Comparison of ENCODE assay signal across 8 mouse cellular contexts in the genomic region with DNA sequence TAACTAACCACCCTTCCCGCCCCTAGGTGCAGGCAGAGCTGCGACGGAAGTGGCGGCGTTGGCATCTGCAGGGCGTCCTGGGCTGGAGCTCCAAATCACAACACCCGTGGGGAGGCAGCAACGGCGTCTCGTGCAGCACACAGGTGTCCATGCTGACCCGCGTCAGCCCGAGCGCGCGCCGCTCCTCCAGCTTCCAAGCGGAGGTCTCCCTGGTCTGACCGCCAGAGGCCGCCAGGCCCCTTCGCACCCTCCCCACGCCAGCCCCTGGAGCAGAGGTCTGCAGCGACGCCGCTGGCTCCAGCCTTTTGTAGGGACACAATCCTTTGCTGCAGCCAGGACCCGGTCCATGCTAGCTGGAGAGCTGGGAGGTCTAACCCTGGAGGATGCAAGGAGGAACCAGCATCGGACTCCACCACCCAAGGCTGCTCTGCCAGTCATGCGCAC. TPM values are rescaled to one million over a fixed set of nuclear protein-coding genes. Genes with fewer than 3 reads are reported as not detected.
DNase-seq lines count a peak whose midpoint lies in the region; ATAC-seq and TF ChIP-seq lines count a peak whose summit lies in the region.

No protein-coding gene starts in this region.

- peaks cover 16% of the 10 kb centered on the region; the same call in 1 of the 2 replicates for H3K4me1 ChIP-seq in embryonic facial prominence, embryonic 12.5 days
- H3K4me1 ChIP-seq in heart, embryonic 11.5 days (ENCODE audit: control insufficient read depth, insufficient read depth, low read length): peaks cover 26% of the 10 kb centered on the region
- H3K4me1 ChIP-seq in lung, embryonic 16.5 days (replicated peaks; ENCODE audit: control insufficient read depth, insufficient read depth, low read length): peaks cover 13% of the 10 kb centered on the region
- peaks cover 21% of the 10 kb centered on the region for H3K4me1 ChIP-seq in olfactory bulb, adult 2 months (ENCODE audit: control insufficient read depth, insufficient read depth, low read length)

- no peak for TF ChIP-seq POLR2A in olfactory bulb, adult 2 months (IDR thresholded peaks at IDR 0.05; ENCODE audit: insufficient read depth, low read depth, low read length)

- H3K4me3 ChIP-seq in embryonic facial prominence, embryonic 12.5 days: peak overlapping the region; percentile 32
- H3K4me3 ChIP-seq in heart, embryonic 11.5 days (ENCODE audit: low read depth, low read length): peak overlapping the region; percentile 27
- H3K4me3 ChIP-seq in lung, embryonic 16.5 days (ENCODE audit: low read length): peak overlapping the region; percentile 15
- H3K4me3 ChIP-seq in olfactory bulb, adult 2 months (ENCODE audit: insufficient read depth, low read depth, low read length): peak overlapping the region; percentile 18

- H3K27ac ChIP-seq in embryonic facial prominence, embryonic 12.5 days: no peak overlapping the region
- no peak overlapping the region for H3K27ac ChIP-seq in heart, embryonic 11.5 days (ENCODE audit: low read depth, low read length)
- H3K27ac ChIP-seq in lung, embryonic 16.5 days (ENCODE audit: low read length): no peak overlapping the region
- H3K27ac ChIP-seq in olfactory bulb, adult 2 months (ENCODE audit: insufficient read depth, low read depth, low read length): no peak overlapping the region

- under 1% methylated on average over 28 of the region's 28 CpGs for WGBS in embryonic facial prominence, embryonic 12.5 days
- WGBS in heart, embryonic 11.5 days (ENCODE audit: insufficient replicate concordance): 1% methylated on average over 28 of the region's 28 CpGs
- WGBS in lung, embryonic 16.5 days: under 1% methylated on average over 28 of the region's 28 CpGs
- WGBS in olfactory bulb, adult 2 months: under 1% methylated on average over 28 of the region's 28 CpGs

- H3K36me3 ChIP-seq in embryonic facial prominence, embryonic 12.5 days: no peaks in the 10 kb centered on the region
- no peaks in the 10 kb centered on the region for H3K36me3 ChIP-seq in heart, embryonic 11.5 days (ENCODE audit: control insufficient read depth, insufficient read depth, low read length)
- H3K36me3 ChIP-seq in lung, embryonic 16.5 days (ENCODE audit: control insufficient read depth, insufficient read depth, low read length): no peaks in the 10 kb centered on the region

- intact Hi-C loops in left cerebral cortex, postnatal 36 days (cut with DNase I): no loop called here
- intact Hi-C loops in left cerebral cortex, postnatal 25 days (cut with DNase I): loop anchor here (5.0 kb wide), 2 partner anchors 108 to 112 kb away; partner anchors contain the start of gene Klhl40

- ATAC-seq in embryonic facial prominence, embryonic 12.5 days (ENCODE audit: insufficient number of reproducible peaks, insufficient read depth, low FRiP score, low TSS enrichment): peak; percentile 37; the same call in 1 of the 2 replicates
- no peak; the same call in 1 of the 2 replicates for ATAC-seq in heart, embryonic 11.5 days (replicated peaks; ENCODE audit: insufficient number of reproducible peaks, low FRiP score, low TSS enrichment)
- peak; percentile 73 for ATAC-seq in lung, embryonic 16.5 days (ENCODE audit: low read depth)

- no peaks in the 10 kb centered on the region for H3K9me3 ChIP-seq in embryonic facial prominence, embryonic 12.5 days
- no peaks in the 10 kb centered on the region for H3K9me3 ChIP-seq in heart, embryonic 11.5 days (replicated peaks; ENCODE audit: control insufficient read depth, low read length)
- no peaks in the 10 kb centered on the region for H3K9me3 ChIP-seq in lung, embryonic 16.5 days (ENCODE audit: control insufficient read depth, low read length)

- peak overlapping the region; percentile 63 for H3K4me2 ChIP-seq in embryonic facial prominence, embryonic 12.5 days (replicated peaks)
- H3K4me2 ChIP-seq in heart, embryonic 11.5 days: peak overlapping the region; percentile 71
- H3K4me2 ChIP-seq in lung, embryonic 16.5 days (ENCODE audit: low read depth, low read length): peak overlapping the region; percentile 44

- TF ChIP-seq CTCF in olfactory bulb, adult 2 months (IDR thresholded peaks at IDR 0.05; ENCODE audit: insufficient read depth, low read depth, low read length): peak; percentile 56; the same call in 1 of the 2 replicates

- DNase-seq in left cerebral cortex, postnatal 36 days (ENCODE audit: low spot score in 2 of 2): peak; percentile 48
- DNase-seq in left cerebral cortex, postnatal 25 days (ENCODE audit: low spot score in 2 of 2): no peak
- peak; percentile 15 to 39 for DNase-seq in kidney, adult 8-10 months
- peak; percentile 80 for DNase-seq in thymus, postnatal 25 days

- peak overlapping the region; percentile 49; the same call in 1 of the 2 replicates for H3K9ac ChIP-seq in embryonic facial prominence, embryonic 12.5 days
- H3K9ac ChIP-seq in heart, embryonic 11.5 days (ENCODE audit: low read depth, low read length): peak overlapping the region; percentile 53; the same call in 1 of the 2 replicates
- H3K9ac ChIP-seq in lung, embryonic 16.5 days (ENCODE audit: low read length): peak overlapping the region; percentile 45

- peaks cover 40% of the 10 kb centered on the region for H3K27me3 ChIP-seq in embryonic facial prominence, embryonic 12.5 days
- peaks cover 44% of the 10 kb centered on the region for H3K27me3 ChIP-seq in heart, embryonic 11.5 days (ENCODE audit: control insufficient read depth, insufficient read depth, low read length)
- peaks cover 17% of the 10 kb centered on the region for H3K27me3 ChIP-seq in lung, embryonic 16.5 days (ENCODE audit: control insufficient read depth, insufficient read depth, low read depth, low read length)

RNA-seq across cellular contexts. Expression of gene Vipr1, which starts 26.9 kb away (rescaled TPM):
- total RNA-seq in left cerebral cortex, postnatal 36 days (2021): 10 to 100 TPM; 25.2 to 27.2 TPM
- total RNA-seq in left cerebral cortex, postnatal 25 days (2021): 10 to 100 TPM; 22.2 to 26.2 TPM
- polyA plus RNA-seq in embryonic facial prominence, embryonic 12.5 days (2016; fragmentation: Nextera tagmentation; extraction: Ambion mirVana): 0.62 and 0.73 TPM in 2 replicates
- 0.17 TPM in 1 of 2 replicates, not detected in the other for polyA plus RNA-seq in heart, embryonic 11.5 days (2014; fragmentation: Nextera tagmentation; extraction: Ambion mirVana)
- 0.36 and 0.50 TPM in 2 replicates for polyA plus RNA-seq in lung, embryonic 16.5 days (2015; fragmentation: Nextera tagmentation; extraction: Ambion mirVana)
- polyA plus RNA-seq in olfactory bulb, adult 2 months (2012; ENCODE audit: insufficient read depth, insufficient read length, low replicate concordance, missing spikeins): not detected in 2 replicates

RNA-seq across cellular contexts. Expression of gene Lyzl4, which starts 27.5 kb away (rescaled TPM):
- 1 to 10 TPM; 2.0 to 2.1 TPM for total RNA-seq in left cerebral cortex, postnatal 36 days (2021)
- total RNA-seq in left cerebral cortex, postnatal 25 days (2021): 1 to 10 TPM; 1.5 to 1.8 TPM
- 0.63 TPM in 1 of 2 replicates, not detected in the other for polyA plus RNA-seq in embryonic facial prominence, embryonic 12.5 days (2016; fragmentation: Nextera tagmentation; extraction: Ambion mirVana)
- not detected in 2 replicates for polyA plus RNA-seq in heart, embryonic 11.5 days (2014; fragmentation: Nextera tagmentation; extraction: Ambion mirVana)
- polyA plus RNA-seq in lung, embryonic 16.5 days (2015; fragmentation: Nextera tagmentation; extraction: Ambion mirVana): 0.34 TPM in 1 of 2 replicates, not detected in the other
- not detected in 2 replicates for polyA plus RNA-seq in olfactory bulb, adult 2 months (2012; ENCODE audit: insufficient read depth, insufficient read length, low replicate concordance, missing spikeins)

RNA-seq across cellular contexts. Expression of gene Sec22c, which starts 35.9 kb away (rescaled TPM):
- 10 to 100 TPM; 26.6 to 26.8 TPM for total RNA-seq in left cerebral cortex, postnatal 36 days (2021)
- 10 to 100 TPM; 26.8 to 28.8 TPM for total RNA-seq in left cerebral cortex, postnatal 25 days (2021)
- polyA plus RNA-seq in embryonic facial prominence, embryonic 12.5 days (2016; fragmentation: Nextera tagmentation; extraction: Ambion mirVana): 16.8 and 18.0 TPM in 2 replicates
- polyA plus RNA-seq in heart, embryonic 11.5 days (2014; fragmentation: Nextera tagmentation; extraction: Ambion mirVana): 4.3 and 4.8 TPM in 2 replicates
- 9.2 and 10.0 TPM in 2 replicates for polyA plus RNA-seq in lung, embryonic 16.5 days (2015; fragmentation: Nextera tagmentation; extraction: Ambion mirVana)
- not detected in 2 replicates for polyA plus RNA-seq in olfactory bulb, adult 2 months (2012; ENCODE audit: insufficient read depth, insufficient read length, low replicate concordance, missing spikeins)

RNA-seq across cellular contexts. Expression of gene Ss18l2, which starts 40.8 kb away (rescaled TPM):
- total RNA-seq in left cerebral cortex, postnatal 36 days (2021): 10 to 100 TPM; 84.5 to 84.6 TPM
- 10 to 100 TPM; 79.0 to 92.0 TPM for total RNA-seq in left cerebral cortex, postnatal 25 days (2021)
- 96.2 and 117 TPM in 2 replicates for polyA plus RNA-seq in embryonic facial prominence, embryonic 12.5 days (2016; fragmentation: Nextera tagmentation; extraction: Ambion mirVana)
- 153 and 161 TPM in 2 replicates for polyA plus RNA-seq in heart, embryonic 11.5 days (2014; fragmentation: Nextera tagmentation; extraction: Ambion mirVana)
- polyA plus RNA-seq in lung, embryonic 16.5 days (2015; fragmentation: Nextera tagmentation; extraction: Ambion mirVana): 94.0 and 104 TPM in 2 replicates
- polyA plus RNA-seq in olfactory bulb, adult 2 months (2012; ENCODE audit: insufficient read depth, insufficient read length, low replicate concordance, missing spikeins): not detected in 2 replicates

RNA-seq across cellular contexts. Expression of gene Nktr, which starts 49.6 kb away (rescaled TPM):
- total RNA-seq in left cerebral cortex, postnatal 36 days (2021): 100 to 1,000 TPM in 1 of 2 experiments, 10 to 100 TPM in 1; 73.1 to 147 TPM
- 100 to 1,000 TPM in 1 of 2 experiments, 10 to 100 TPM in 1; 95.5 to 124 TPM for total RNA-seq in left cerebral cortex, postnatal 25 days (2021)
- polyA plus RNA-seq in embryonic facial prominence, embryonic 12.5 days (2016; fragmentation: Nextera tagmentation; extraction: Ambion mirVana): 73.7 and 85.5 TPM in 2 replicates
- polyA plus RNA-seq in heart, embryonic 11.5 days (2014; fragmentation: Nextera tagmentation; extraction: Ambion mirVana): 46.8 and 64.6 TPM in 2 replicates
- 61.9 and 69.5 TPM in 2 replicates for polyA plus RNA-seq in lung, embryonic 16.5 days (2015; fragmentation: Nextera tagmentation; extraction: Ambion mirVana)
- 164 and 673 TPM in 2 replicates for polyA plus RNA-seq in olfactory bulb, adult 2 months (2012; ENCODE audit: insufficient read depth, insufficient read length, low replicate concordance, missing spikeins)

Comparison
In these comparisons a context has a peak if more than half of its experiments do, and no peak if none do; other contexts are left out.
1. DNase-seq: peak in left cerebral cortex, postnatal 36 days (2 of 2), kidney, adult 8-10 months (2 of 2) and thymus, postnatal 25 days (single experiment); none in left cerebral cortex, postnatal 25 days (0 of 2).
2. Peak in every context shown above with its lines, with median percentiles within 50 percentile points of each other: H3K4me2 ChIP-seq, H3K4me3 ChIP-seq and H3K9ac ChIP-seq.